Mouse (Mus musculus): ENCODE measurements around the gene Pdk2. TPM values are rescaled to one million over a fixed set of nuclear protein-coding genes. Genes with fewer than 3 reads are reported as not detected.

Gene Pdk2
- total RNA-seq, 1 experiment from 2014 or later, result 4.1 TPM

- no peak for ATAC-seq (replicated peaks in 1 of 2; ENCODE audit: insufficient read depth in 1 of 2, low FRiP score in 2 of 2, low TSS enrichment in 1 of 2, low read depth in 1 of 2, poor library complexity in 2 of 2, severe bottlenecking in 2 of 2)
Measured at GRCm38 (mm10) chr11:94986435-94986834, 54.7 kb downstream of the Pdk2 start.

GRCm38 (mm10) chr11:94985822-94986221 is 55.3 kb downstream of the Pdk2 start:
- no peak for ATAC-seq (replicated peaks in 1 of 2; ENCODE audit: insufficient read depth in 1 of 2, low FRiP score in 2 of 2, low TSS enrichment in 1 of 2, low read depth in 1 of 2, poor library complexity in 2 of 2, severe bottlenecking in 2 of 2)

- ATAC-seq (replicated peaks in 1 of 2; ENCODE audit: insufficient read depth in 1 of 2, low FRiP score in 2 of 2, low TSS enrichment in 1 of 2, low read depth in 1 of 2, poor library complexity in 2 of 2, severe bottlenecking in 2 of 2), result no peak
Measured at GRCm38 (mm10) chr11:94985140-94985539, 56.0 kb downstream of the Pdk2 start.

GRCm38 (mm10) chr11:94979462-94980179 is 61.5 kb downstream of the Pdk2 start:
- no peak for ATAC-seq (replicated peaks in 1 of 2; ENCODE audit: insufficient read depth in 1 of 2, low FRiP score in 2 of 2, low TSS enrichment in 1 of 2, low read depth in 1 of 2, poor library complexity in 2 of 2, severe bottlenecking in 2 of 2)

DNA sequence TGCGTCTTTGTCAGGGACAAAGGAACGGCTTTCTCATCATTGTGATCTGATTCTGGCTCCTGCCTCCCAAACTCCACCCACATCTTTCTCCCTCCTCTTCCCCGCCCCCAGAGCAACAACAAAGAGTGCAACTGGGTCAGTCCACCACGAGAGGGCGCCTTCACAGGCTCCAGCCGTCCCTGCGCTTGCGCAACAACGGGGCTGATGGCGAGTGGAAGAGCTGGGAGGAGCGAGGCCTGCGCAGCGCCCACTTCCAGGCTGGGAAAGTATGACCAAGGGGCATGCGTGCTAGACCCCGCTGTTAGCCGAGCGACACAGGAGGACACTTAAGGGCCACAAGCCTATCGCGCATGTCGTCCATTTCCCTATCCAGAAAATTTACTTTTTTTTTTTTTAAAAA is 62.2 kb downstream of the Pdk2 start:
- peak; percentile 98 to 99 for ATAC-seq (replicated peaks in 1 of 2; ENCODE audit: insufficient read depth in 1 of 2, low FRiP score in 2 of 2, low TSS enrichment in 1 of 2, low read depth in 1 of 2, poor library complexity in 2 of 2, severe bottlenecking in 2 of 2)

DNA sequence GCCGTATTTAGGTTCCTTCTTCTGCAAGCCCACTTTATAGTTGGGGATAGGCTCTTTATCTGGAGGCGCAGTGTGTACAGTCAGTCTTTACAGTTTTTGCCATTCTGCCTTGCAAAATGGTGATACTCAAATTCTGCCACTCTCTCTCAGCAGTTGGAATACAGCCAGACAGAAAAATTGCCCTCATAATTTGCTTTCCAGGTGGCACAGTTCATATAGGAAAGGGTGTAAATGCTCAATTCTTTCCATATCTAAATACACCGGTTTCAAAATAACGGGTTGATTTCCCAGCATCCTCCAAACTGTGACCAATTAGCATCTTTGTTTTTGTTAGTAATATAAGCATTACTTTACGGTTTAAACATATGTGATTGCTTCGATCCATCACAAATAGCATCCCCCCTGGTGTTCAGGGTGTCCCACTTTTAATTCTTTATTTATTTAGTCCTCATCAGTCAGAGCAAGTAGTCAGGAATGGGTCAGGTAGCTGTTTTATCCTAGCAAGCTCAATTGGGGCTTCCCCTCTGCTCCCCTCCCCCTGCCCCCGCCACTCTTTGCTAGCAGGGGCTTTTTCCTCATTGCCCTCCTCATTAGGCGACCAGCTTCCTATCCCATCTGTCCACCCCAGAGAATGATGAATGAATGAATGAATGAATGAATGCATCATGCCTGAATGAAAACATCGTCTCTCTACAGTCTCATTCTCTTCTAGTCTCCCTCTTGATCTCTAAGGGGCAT is 62.8 kb downstream of the Pdk2 start:
- ATAC-seq (replicated peaks in 1 of 2; ENCODE audit: insufficient read depth in 1 of 2, low FRiP score in 2 of 2, low TSS enrichment in 1 of 2, low read depth in 1 of 2, poor library complexity in 2 of 2, severe bottlenecking in 2 of 2), result no peak

Other genes with a start within 250 kb of the Pdk2 start
- not detected in 2 replicates for gene Col1a1, start 105.1 kb downstream of the Pdk2 start, total RNA-seq (2017)
- gene Hils1, start 73.8 kb downstream of the Pdk2 start, total RNA-seq (2017), result not detected in 2 replicates
- not detected in 2 replicates for gene Sgca, start 65.0 kb downstream of the Pdk2 start, total RNA-seq (2017)
- gene Ppp1r9b, start 50.3 kb downstream of the Pdk2 start, total RNA-seq (2017), result 159 and 240 TPM in 2 replicates
- gene Samd14, start 31.5 kb downstream of the Pdk2 start, total RNA-seq (2017), result 2.6 and 6.1 TPM in 2 replicates
- gene Itga3, start 35.4 kb upstream of the Pdk2 start, total RNA-seq (2017), result 2.5 and 4.6 TPM in 2 replicates
- 0.25 TPM in 1 of 2 replicates, not detected in the other for gene Dlx3, start 78.8 kb upstream of the Pdk2 start, total RNA-seq (2017)
- not detected in 2 replicates for gene Dlx4, start 104.9 kb upstream of the Pdk2 start, total RNA-seq (2017)
- 0.56 TPM in 1 of 2 replicates, not detected in the other for gene Tac4, start 220.2 kb upstream of the Pdk2 start, total RNA-seq (2017)

All from hematopoietic stem cell, adult 5-6 weeks (primary cell).